In genomic region chr10:13184170-13184766, GRCm38 (mm10) we compare ENCODE assay signal across 21 mouse cellular contexts. TPM values are rescaled to one million over a fixed set of nuclear protein-coding genes. Genes with fewer than 3 reads are reported as not detected.
DNase-seq lines count a peak whose midpoint lies in the region; ATAC-seq lines count a peak whose summit lies in the region.
"Had no signal": no experiment of that assay in that cellular context is flagged by ENCODE, and none has a peak within 500 bp of the region (broad histone marks: within the 10 kb centered on the region; RNA-seq: fewer than 3 reads in every experiment).

No protein-coding gene starts in this region.

- peak; percentile 9 to 21 for DNase-seq in spleen, postnatal 36 days (ENCODE audit: low spot score in 2 of 2)
- no peak for DNase-seq in spleen, postnatal 4 days (ENCODE audit: low spot score in 2 of 2)
- DNase-seq in MEL-GATA-1-ER (ENCODE audit: extremely low read depth, low read depth) = peak; percentile 69
- no peak for DNase-seq in urinary bladder, postnatal 10 days (ENCODE audit: low spot score)
- DNase-seq in cerebellum, adult 18-20 months = no peak
- DNase-seq in right cerebral cortex, adult 2 months (ENCODE audit: low spot score in 2 of 2) = no peak
- DNase-seq: adrenal gland, postnatal 14 days; cerebellum, adult 9-11 months; forebrain, postnatal 0 days; gastrocnemius, postnatal 25 days; heart, postnatal 4 days; kidney, adult 2 months; liver; liver, postnatal 0 days; right cerebral cortex, adult 18-20 months; thymus, postnatal 36 days had no signal

- peak; percentile 86 for ATAC-seq in megakaryocyte progenitor cell, adult 5-6 weeks (replicated peaks; ENCODE audit: poor library complexity)
- ATAC-seq: forebrain, postnatal 0 days; liver, postnatal 0 days; lung, postnatal 0 days; midbrain, embryonic 15.5 days had no signal

RNA-seq across cellular contexts. Expression of gene Zc2hc1b, which starts 6.4 kb away (rescaled TPM):
- not detected in 2 replicates for total RNA-seq in megakaryocyte progenitor cell, adult 5-6 weeks (2015)
- not detected in 2 replicates for total RNA-seq in megakaryocyte progenitor cell, adult 5-6 weeks (2017)
- total RNA-seq: adrenal gland, postnatal 14 days; forebrain, postnatal 0 days; gastrocnemius, postnatal 25 days; heart, postnatal 4 days; layer of hippocampus, postnatal 10 days; left cerebral cortex, adult 8-10 months had no signal

RNA-seq across cellular contexts. Expression of gene Ltv1, which starts 8.7 kb away (rescaled TPM):
- total RNA-seq in megakaryocyte progenitor cell, adult 5-6 weeks (2015) = 91.4 and 91.6 TPM in 2 replicates
- 68.6 and 69.3 TPM in 2 replicates for total RNA-seq in megakaryocyte progenitor cell, adult 5-6 weeks (2017)

Comparison
In these comparisons a context has a peak if more than half of its experiments do, and no peak if none do; other contexts are left out.
1. DNase-seq: peak in spleen, postnatal 36 days (2 of 2) and MEL-GATA-1-ER (single experiment); none in spleen, postnatal 4 days (0 of 2), urinary bladder, postnatal 10 days (single experiment), cerebellum, adult 18-20 months (0 of 2) and right cerebral cortex, adult 2 months (0 of 2).